Mouse (Mus musculus) cerebellum, adult 18-20 months (tissue): ENCODE measurements around the gene Lmna.

Source experiments
- DNase-seq, 2 experiments: peaks; one replicate each; pipeline ENCODE4 v3.0.0; 2021

Lmna gene

GRCm38 (mm10) chr3:88520078-88520477 is 10.3 kb upstream of the Lmna start:
- DNase-seq = no peak

GRCm38 (mm10) chr3:88518411-88518810 is 8.7 kb upstream of the Lmna start:
- no peak for DNase-seq

GRCm38 (mm10) chr3:88516407-88516806 is 6.7 kb upstream of the Lmna start:
- no peak for DNase-seq

- DNase-seq = no peak
Measured at GRCm38 (mm10) chr3:88515095-88515386, 5.3 kb upstream of the Lmna start.

GRCm38 (mm10) chr3:88514231-88515094 is 4.7 kb upstream of the Lmna start:
- DNase-seq = no peak

GRCm38 (mm10) chr3:88513546-88514115 is 3.9 kb upstream of the Lmna start:
- DNase-seq = no peak

- no peak for DNase-seq
Measured at GRCm38 (mm10) chr3:88512896-88513545, 3.3 kb upstream of the Lmna start.

- no peak for DNase-seq
Measured at GRCm38 (mm10) chr3:88512141-88512895, 2.6 kb upstream of the Lmna start.

GRCm38 (mm10) chr3:88511559-88511958 is 1.8 kb upstream of the Lmna start:
- no peak for DNase-seq

- no peak for DNase-seq
Measured at GRCm38 (mm10) chr3:88510421-88511289, 899 bp upstream of the Lmna start.

GRCm38 (mm10) chr3:88509250-88509649 is 506 bp downstream of the Lmna start:
- DNase-seq = no peak

GRCm38 (mm10) chr3:88505765-88506164 is 4.0 kb downstream of the Lmna start:
- DNase-seq = no peak

GRCm38 (mm10) chr3:88505081-88505480 is 4.7 kb downstream of the Lmna start:
- no peak for DNase-seq

- no peak for DNase-seq
Measured at GRCm38 (mm10) chr3:88503881-88504746, 5.6 kb downstream of the Lmna start.

GRCm38 (mm10) chr3:88503505-88503863 is 6.3 kb downstream of the Lmna start:
- no peak for DNase-seq

- peak; percentile 94 for DNase-seq
Measured at GRCm38 (mm10) chr3:88502641-88503504, 6.9 kb downstream of the Lmna start.

GRCm38 (mm10) chr3:88502031-88502571 is 7.7 kb downstream of the Lmna start:
- DNase-seq = peak in 1 of 2 experiments; percentile 52

GRCm38 (mm10) chr3:88501366-88502030 is 8.3 kb downstream of the Lmna start:
- DNase-seq = no peak

- DNase-seq = no peak
Measured at GRCm38 (mm10) chr3:88500655-88501365, 8.9 kb downstream of the Lmna start.
